Mouse (Mus musculus) stomach, embryonic 14.5 days (tissue): Measurements from ENCODE around the gene Sppl3. TPM values are rescaled to one million over a fixed set of nuclear protein-coding genes. Genes with fewer than 3 reads are reported as not detected.

Experiments used
- ATAC-seq: fragments of 200-750 bp; cut with Nextera tagmentation; 2 replicates; pipeline ENCODE4 v1.8.0; 2017; ENCODE audit warnings: low read depth, moderate TSS enrichment; ENCODE audit not compliant: insufficient number of reproducible peaks, insufficient read depth, low FRiP score
- H3K27ac ChIP-seq: fragments of 300-500 bp; sonication (generic); 2 replicates; pipeline ENCODE4 v1.5.1; 2014; ENCODE audit warnings: mild to moderate bottlenecking, low read length, moderate library complexity, mixed read lengths
- H3K27me3 ChIP-seq: fragments of 300-500 bp; sonication (generic); 2 replicates; pipeline ENCODE4 v1.6.1; 2014; ENCODE audit warnings: low read length, control low read depth, mixed read lengths; ENCODE audit not compliant: control insufficient read depth, insufficient read depth
- H3K36me3 ChIP-seq: fragments of 300-500 bp; sonication (generic); 2 replicates; pipeline ENCODE4 v1.6.1; 2014; ENCODE audit warnings: mild to moderate bottlenecking, control low read depth, low read length, moderate library complexity, mixed read lengths; ENCODE audit not compliant: control insufficient read depth, insufficient read depth
- H3K4me1 ChIP-seq: fragments of 300-500 bp; sonication (generic); 2 replicates; pipeline ENCODE4 v1.6.1; 2014; ENCODE audit warnings: low read length, control low read depth, mixed read lengths; ENCODE audit not compliant: control insufficient read depth, insufficient read depth
- H3K4me2 ChIP-seq: fragments of 300-500 bp; sonication (generic); replicated peaks from 2 replicates; pipeline ENCODE4 v1.6.1; 2014; ENCODE audit warnings: low read depth, low read length, control low read depth
- H3K4me3 ChIP-seq: fragments of 300-500 bp; sonication (generic); 2 replicates; pipeline ENCODE4 v1.5.1; 2014; ENCODE audit warnings: low read depth, low read length, control low read depth
- H3K9ac ChIP-seq: fragments of 300-500 bp; sonication (generic); replicated peaks from 2 replicates; pipeline ENCODE4 v1.6.1; 2014; ENCODE audit warnings: low read depth, mild to moderate bottlenecking, control low read depth, low read length, moderate library complexity, mixed read lengths
- H3K9me3 ChIP-seq: fragments of 300-500 bp; sonication (generic); 2 replicates; pipeline ENCODE4 v1.6.1; 2016; ENCODE audit warnings: low read depth, low read length, control low read depth; ENCODE audit not compliant: control insufficient read depth
- WGBS: fragments of 180-500 bp; shearing (Covaris S2); extraction: QIAGEN DNeasy Blood & Tissue Kit; methylation state at CpG from one replicate; pipeline ENCODE4 v1.1.7; 2014; 5-methylcytosine and 5-hydroxymethylcytosine counted together
- polyA plus RNA-seq: library from polyadenylated mRNA; unstranded; fragments of >200 nt; fragmentation: Nextera tagmentation; extraction: Ambion mirVana; gene quantifications from 2 replicates; pipeline ENCODE4 v1.2.1, GENCODE M21; 2014

The Sppl3 gene
- polyA plus RNA-seq, 1 experiment from 2014 or later, result 27.7 TPM

DNA sequence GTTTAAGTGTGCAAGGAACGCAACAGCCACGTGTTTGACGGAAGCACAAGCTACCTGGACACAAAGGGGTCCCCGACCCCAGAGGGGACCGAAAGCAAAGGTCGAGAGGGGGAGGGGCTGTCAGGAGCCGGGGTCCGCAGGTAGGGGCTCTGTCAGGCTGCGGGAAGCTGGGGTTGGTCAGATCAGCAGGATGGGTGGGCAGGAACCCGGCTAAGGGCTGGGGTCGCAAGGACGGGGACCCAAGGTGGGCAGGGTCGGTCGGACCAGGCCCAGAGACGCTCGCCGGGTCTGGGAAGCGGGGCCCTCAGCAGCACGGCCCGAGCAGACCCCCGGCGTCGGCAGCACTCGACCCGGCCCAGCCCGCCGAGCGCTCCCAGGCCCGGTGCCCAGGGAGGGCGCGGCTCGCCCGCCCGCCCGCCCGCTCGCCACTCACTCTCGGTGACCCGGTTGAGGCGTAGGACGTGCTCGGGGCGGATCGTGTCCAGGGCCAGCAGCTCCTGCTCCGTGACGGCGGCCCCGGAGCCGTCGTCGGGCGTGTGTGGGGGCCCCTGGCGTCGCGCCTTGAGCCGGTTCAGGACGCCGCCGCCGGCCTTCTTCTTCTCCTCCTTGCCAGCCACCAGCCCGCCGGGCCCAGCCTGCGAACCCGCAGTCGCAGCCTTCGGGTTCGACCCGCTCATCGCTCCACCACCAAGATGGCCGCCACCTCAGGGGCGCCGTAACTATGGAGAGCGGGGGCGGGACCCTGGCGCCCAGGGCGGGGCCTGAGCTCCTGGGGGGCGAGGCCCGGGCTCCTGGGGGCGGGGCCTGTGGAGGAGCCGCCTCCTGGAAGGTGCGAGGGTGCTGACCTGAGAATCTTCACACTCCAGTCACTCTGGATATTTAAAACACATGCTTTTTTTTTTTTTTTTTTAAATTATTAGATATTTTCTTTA is 123.6 kb downstream of the Sppl3 start, which contains the start of gene Unc119b:
Unc119b (minus strand) TSS at position 742 of the 932 bp plus-strand sequence.
- Histone ChIP-seq H3K4me3 (peak within 1 kb of the TSS; percentile 97), H3K27me3 (no peaks in the 10 kb centered on the region), H3K4me2 (peak within 1 kb of the TSS; percentile 96), H3K4me1 (peaks cover 9% of the 10 kb centered on the region; the same call in 1 of the 2 replicates), H3K9ac (peak within 1 kb of the TSS; percentile 60), H3K36me3 (no peaks in the 10 kb centered on the region), H3K27ac (no peak within 1 kb of the TSS), H3K9me3 (no peaks in the 10 kb centered on the region)
- peak; percentile 93 for ATAC-seq
- under 1% methylated on average over 74 of the region's 81 CpGs for WGBS

DNA sequence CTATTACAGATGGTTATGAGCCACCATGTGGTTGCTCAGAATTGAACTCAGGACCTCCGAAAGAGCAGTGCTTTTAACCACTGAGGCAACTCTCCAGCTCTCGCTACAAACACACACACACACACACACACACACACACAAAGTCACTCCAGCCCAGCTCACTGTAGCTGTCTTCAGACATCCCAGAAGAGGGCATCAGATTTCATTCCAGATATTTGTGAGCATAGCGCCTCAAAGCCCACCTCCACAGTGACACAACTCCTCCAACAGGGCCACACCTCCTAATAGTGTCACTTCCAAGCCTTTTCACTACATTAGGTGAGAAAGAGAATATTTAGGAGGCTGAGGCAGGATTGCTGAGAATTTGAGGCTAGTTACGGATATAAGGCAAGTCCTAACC is 128.2 kb downstream of the Sppl3 start:
- H3K36me3 ChIP-seq, result no peaks in the 10 kb centered on the region
- no peak overlapping the region for H3K27ac ChIP-seq
- no peak overlapping the region for H3K9ac ChIP-seq
- no peak overlapping the region for H3K4me3 ChIP-seq
- no peak for ATAC-seq
- H3K4me1 ChIP-seq, result no peaks in the 10 kb centered on the region
- no peaks in the 10 kb centered on the region for H3K9me3 ChIP-seq
- WGBS, result 52% methylated on average over 4 of the region's 4 CpGs
- no peaks in the 10 kb centered on the region for H3K27me3 ChIP-seq
- H3K4me2 ChIP-seq, result no peak overlapping the region

DNA sequence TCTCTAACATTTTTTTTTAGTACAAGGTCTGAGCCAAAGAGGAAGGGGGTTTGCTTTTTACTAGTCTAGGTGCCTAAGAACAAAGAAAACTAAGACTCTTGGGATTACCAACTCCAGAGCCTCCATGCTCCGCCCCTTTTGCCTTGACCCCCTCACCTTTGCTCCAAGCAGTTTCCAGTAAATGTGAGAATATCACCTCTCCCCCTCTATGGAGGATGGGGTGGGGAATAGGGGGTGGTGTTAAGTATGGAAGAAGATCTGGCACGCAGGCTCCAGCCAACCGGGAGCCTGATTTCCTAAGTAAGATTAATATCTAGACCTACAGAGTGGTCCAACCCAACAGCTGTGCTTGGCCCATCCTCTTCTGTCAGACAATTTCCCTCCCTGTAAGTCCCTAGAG is 129.8 kb downstream of the Sppl3 start:
- Histone ChIP-seq H3K36me3 (peaks cover 8% of the 10 kb centered on the region; the same call in 1 of the 2 replicates), H3K4me2 (no peak overlapping the region), H3K27ac (no peak overlapping the region), H3K4me1 (no peaks in the 10 kb centered on the region), H3K27me3 (no peaks in the 10 kb centered on the region), H3K4me3 (no peak overlapping the region), H3K9ac (no peak overlapping the region), H3K9me3 (no peaks in the 10 kb centered on the region)
- WGBS, result 42% methylated on average over 3 of the region's 3 CpGs
- no peak for ATAC-seq

DNA sequence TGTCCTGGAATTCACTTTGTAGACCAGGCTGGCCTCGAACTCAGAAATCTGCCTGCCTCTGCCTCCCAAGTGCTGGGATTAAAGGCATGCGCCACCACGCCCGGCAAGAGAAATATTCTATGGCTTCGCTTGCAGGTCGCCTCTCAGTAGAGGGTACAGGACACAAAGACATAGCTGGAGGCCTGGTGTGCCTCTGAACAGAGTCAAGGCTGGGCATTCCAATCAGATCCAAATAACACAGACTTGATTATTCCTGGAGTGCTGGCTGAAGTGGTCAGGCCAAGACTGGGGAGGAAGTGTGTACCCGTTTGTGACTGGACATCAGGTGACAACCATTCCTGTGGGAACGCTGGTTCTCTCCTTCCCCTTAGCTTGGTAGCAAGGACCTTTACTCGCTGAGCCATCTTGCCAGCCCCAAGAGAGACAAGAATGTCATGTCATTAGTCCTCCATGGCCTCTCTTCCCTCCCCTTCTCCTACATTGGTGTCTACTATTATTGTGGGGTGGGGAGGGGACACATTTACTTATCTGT is 131.3 kb downstream of the Sppl3 start:
- Histone ChIP-seq H3K27me3 (no peaks in the 10 kb centered on the region), H3K4me3 (no peak overlapping the region), H3K9me3 (no peaks in the 10 kb centered on the region), H3K4me1 (no peaks in the 10 kb centered on the region), H3K9ac (no peak overlapping the region), H3K4me2 (no peak overlapping the region), H3K27ac (no peak overlapping the region), H3K36me3 (peaks cover 20% of the 10 kb centered on the region)
- 88% methylated on average over 9 of the region's 9 CpGs for WGBS
- ATAC-seq, result no peak

DNA sequence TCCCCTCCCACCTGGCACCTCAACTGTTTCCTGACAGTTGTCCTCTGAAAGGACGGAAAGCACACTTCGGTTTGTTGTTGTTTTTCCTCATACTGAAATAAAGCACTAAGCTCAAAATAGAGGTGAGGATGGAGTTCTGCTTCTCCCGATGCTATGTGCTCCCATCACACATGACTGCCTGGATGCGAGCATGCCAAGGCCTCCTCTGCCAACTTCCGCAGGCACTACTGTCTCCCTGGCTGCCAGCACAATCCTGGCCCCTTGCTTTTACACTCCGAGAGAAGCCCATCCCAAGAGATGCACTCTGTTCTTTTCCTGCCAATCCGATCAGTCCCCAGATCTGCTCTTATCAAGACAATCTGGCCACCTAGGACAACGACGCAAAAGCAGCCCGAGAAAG is 132.6 kb downstream of the Sppl3 start:
- Histone ChIP-seq H3K4me3 (no peak overlapping the region), H3K4me1 (no peaks in the 10 kb centered on the region), H3K4me2 (no peak overlapping the region), H3K9me3 (no peaks in the 10 kb centered on the region), H3K27me3 (no peaks in the 10 kb centered on the region), H3K27ac (no peak overlapping the region), H3K9ac (no peak overlapping the region), H3K36me3 (peaks cover 33% of the 10 kb centered on the region)
- WGBS, result 75% methylated on average over 10 of the region's 10 CpGs
- no peak for ATAC-seq

DNA sequence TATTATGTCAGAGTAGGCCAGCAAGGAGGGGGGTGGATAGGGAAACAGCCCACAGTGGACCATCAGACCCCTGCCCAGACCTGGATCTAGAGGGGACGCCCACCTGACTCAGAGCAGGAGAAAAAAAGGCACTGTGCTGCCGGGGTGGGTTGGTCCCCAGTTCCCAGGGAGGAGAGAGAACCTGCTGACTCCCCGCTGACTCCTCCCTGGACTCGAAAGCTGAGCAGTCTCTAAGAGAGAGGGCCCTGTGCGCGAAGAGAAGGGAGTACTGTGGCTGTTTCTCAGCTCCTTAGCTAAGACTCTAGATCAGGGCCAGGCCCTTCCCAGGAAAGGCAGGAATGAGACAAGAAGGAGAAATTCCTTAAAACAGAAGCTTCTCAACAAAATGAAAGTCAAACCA is 133.5 kb downstream of the Sppl3 start:
- no peak for ATAC-seq
- no peak overlapping the region for H3K4me3 ChIP-seq
- no peaks in the 10 kb centered on the region for H3K27me3 ChIP-seq
- WGBS, result 72% methylated on average over 6 of the region's 6 CpGs
- no peaks in the 10 kb centered on the region for H3K9me3 ChIP-seq
- no peaks in the 10 kb centered on the region for H3K4me1 ChIP-seq
- H3K27ac ChIP-seq, result no peak overlapping the region
- peaks cover 40% of the 10 kb centered on the region for H3K36me3 ChIP-seq
- H3K9ac ChIP-seq, result no peak overlapping the region
- no peak overlapping the region for H3K4me2 ChIP-seq

DNA sequence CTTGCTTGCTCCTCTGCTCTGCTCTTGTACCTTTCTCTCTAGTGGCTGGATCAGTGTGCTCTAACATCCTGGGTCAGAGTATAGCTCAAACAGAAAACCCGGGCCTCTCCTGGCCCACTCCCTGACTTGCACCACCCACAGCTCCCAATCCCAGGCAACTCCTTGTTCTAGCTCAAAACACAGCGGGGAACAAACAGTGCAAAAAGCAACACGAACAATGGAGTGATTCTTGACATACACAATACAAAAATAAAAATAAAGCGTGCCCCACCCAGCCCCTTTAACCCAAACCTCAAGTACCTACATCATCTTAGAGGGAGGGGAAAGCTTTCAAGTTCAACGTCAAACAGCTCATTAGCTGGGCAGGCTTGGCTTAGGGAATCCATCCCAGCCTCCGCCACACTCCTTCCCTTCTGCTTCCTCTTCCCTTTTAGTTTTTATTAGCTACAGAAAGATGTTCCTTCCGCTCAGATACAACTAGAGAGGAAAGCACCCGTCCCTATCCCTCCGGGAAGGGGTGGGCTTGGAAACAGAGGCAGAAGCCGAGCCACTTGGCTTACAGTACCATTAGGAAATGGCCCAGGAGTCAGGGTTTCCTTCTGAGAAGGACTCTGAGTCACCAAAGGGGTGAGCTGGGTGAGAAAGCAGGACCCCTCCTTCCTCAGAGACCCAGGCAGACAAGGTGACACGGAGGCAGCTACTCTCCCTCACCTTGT is 134.5 kb downstream of the Sppl3 start:
- Histone ChIP-seq H3K36me3 (peaks cover 50% of the 10 kb centered on the region), H3K27me3 (no peaks in the 10 kb centered on the region), H3K27ac (no peak overlapping the region), H3K4me2 (no peak overlapping the region), H3K9me3 (no peaks in the 10 kb centered on the region), H3K4me3 (no peak overlapping the region), H3K9ac (no peak overlapping the region), H3K4me1 (no peaks in the 10 kb centered on the region)
- 81% methylated on average over 11 of the region's 11 CpGs for WGBS
- no peak for ATAC-seq

DNA sequence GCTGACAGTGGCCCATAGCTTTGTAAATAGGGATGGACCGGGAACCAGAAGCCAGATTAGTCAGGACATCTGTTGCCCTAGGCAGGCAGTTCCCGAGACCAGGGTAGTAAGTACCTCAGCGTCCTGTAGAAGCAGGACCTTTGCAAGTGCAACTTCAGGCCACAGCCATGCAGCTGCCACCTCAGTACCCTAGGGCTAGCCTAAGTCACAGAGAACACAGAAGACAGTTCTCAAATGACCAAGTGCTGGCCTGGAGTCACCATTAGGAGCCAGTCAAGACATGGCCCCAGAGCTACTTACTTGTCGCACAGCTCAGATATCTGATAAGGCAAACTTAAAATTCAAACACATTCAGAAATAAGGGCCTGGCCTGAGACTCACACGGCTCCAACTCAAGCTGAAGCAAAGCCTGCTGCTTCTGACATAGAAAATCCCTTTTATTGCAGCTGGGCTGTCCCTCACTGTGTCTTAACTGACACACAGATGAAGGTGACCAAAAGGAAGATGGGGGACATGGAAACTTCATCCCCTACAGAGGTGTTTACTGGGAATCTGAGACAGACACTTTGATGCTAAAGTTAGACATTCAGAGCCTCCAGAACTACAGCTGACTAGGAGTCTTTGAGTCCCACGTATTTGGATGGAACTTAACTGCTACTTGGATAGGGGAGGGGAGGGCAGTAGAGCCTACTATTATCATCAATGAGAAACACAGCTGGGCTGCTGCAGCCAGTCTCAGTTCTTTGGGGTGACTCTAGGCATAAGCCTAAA is 135.2 kb downstream of the Sppl3 start:
- Histone ChIP-seq H3K9me3 (no peaks in the 10 kb centered on the region), H3K27ac (no peak overlapping the region), H3K4me3 (no peak overlapping the region), H3K36me3 (peaks cover 57% of the 10 kb centered on the region), H3K27me3 (no peaks in the 10 kb centered on the region), H3K4me2 (no peak overlapping the region), H3K4me1 (no peaks in the 10 kb centered on the region), H3K9ac (no peak overlapping the region)
- no peak for ATAC-seq
- 79% methylated on average over 6 of the region's 6 CpGs for WGBS
